Mouse (Mus musculus): ENCODE data around the gene Shroom3.

The Shroom3 gene

DNA sequence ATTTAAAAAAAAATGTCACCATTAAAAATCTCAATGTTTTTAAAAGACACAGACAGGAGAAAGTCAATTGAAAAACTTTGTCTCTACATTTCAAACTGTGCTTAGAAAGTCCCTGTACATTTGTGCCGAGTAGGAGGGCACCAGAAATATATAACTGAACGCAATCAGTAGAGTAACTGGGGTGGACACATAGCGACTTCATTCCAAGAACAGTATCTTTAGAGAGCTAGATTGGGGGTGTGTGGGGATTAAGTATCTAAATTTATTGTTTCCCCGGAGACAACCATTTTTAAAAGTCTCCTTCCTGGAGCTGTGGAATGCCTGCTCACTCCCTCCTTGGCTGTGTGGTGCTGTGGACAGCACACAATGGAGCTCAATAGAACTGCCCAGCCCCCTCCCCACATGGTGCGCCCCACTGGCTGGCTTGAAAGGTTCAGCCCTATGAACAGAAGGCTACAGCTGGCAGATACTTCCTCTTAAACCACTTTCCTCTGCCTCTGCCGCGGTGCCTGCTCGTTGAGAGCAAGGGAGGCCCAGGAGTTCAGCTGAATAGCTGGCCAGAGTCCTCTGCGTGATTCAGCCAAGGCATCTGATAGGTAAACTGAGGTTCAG is 127.8 kb downstream of the Shroom3 start:
- DNase-seq: no peak

DNA sequence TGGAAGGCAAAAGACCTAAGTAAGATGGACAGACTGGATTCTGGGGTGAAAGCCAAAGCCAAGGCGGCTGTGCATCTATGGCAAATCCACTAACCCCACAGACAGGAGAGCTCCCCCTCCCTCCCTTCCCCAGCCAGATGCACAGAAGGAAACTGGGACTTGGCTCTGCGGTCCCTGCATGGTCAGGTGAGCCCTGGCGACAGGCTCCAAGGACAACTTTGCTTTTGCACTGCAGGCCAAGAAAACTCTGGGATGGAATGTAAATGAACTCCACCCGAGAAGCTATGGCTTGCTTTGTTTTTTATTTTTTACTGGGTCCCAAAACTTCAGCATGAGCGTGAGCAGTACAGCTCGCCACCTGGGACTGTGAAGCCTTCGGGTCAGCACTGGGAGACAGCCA is 128.5 kb downstream of the Shroom3 start:
- peak; percentile 27 to 58 for DNase-seq

DNA sequence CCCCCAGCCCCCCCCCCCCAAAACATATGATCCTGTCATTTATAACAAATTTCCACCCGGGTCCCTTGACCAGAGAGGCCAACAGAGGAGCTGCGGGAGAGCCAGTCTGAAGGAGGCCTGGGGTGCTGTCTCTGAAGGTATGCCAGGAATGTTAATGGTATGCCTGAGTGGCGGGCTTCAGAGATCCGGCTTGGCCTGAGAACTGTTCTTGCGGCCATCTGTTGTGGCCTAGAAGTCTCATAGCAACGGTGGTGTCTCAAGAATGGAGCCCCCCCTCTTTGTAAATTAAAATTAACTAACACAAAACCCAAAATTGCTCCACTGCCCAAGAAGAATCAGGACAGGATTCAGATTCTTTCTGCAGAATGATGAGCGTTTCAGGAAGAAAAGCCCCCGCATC is 129.7 kb downstream of the Shroom3 start:
- DNase-seq: peak; percentile 45 to 56

DNA sequence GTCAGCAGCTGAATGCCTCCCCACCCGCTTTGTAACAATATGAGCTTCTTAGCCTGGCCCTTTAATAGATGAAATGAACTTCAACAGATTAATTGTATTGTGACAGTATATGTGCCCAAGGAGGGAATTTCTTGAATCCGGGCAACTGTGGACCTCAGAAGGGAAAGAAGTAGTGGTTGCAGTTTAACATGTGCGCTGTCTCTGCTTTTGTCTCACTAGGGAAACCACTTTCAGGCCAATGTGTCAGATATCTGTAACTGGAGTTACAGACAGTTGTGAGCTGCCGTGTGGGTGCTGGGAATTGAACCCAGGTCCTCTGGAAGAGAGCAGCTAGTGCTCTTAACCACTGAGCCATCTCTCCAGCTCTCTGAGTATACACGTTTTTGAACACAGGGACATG is 130.3 kb downstream of the Shroom3 start:
- no peak for DNase-seq

DNA sequence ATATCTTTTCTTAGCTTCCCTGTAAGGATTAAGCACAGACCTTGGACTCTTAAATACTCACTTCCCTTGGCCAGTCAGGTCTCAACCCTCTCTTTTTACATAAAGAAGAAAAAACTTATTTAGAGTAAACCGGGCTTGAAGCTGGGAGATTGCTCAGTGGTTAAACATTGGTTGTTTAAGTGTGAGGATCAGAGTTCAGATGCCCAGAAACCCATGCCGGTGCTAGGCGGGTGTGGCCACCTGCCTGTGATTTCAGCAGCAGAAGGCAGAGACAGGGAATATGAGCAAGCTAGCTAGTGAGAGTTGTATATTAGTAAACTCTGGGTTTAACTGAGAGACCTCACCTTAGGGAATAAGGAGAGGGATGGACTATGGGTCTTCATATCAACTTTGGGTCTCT is 131.4 kb downstream of the Shroom3 start:
- no peak for DNase-seq

DNA sequence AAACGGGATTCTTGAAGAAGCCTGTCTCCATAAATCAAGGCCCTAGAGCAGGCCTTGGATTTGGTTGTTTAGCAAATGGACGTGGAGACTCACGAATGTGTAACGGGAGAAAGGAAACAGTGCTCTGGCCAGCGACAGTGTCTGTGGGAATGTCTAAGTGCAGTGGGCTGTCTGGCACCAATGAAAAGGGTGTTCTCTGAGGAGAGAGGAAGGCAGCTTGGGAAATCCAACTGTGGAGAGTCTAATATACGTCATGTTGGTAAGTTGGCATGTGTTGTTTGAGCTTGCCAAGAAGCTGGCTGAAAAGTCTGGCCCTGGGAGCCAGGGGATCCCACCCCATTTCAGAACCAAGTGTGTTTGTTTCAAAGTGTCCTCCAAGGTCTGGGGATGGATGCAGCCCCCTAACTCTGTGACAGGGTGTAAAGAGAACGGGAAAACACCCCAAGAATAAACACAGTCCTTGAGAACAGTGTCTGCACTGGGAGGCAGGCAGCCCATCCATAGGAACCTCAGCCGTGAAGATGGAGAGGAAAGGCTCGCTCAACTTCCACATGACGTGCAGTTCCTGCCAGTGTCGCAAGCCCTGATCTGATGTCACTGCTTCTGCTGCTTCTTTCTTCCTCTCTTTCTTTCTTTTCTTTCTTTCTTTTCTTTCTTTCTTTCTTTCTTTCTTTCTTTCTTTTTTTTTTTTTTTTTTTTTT is 134.0 kb downstream of the Shroom3 start:
- DNase-seq: no peak

DNA sequence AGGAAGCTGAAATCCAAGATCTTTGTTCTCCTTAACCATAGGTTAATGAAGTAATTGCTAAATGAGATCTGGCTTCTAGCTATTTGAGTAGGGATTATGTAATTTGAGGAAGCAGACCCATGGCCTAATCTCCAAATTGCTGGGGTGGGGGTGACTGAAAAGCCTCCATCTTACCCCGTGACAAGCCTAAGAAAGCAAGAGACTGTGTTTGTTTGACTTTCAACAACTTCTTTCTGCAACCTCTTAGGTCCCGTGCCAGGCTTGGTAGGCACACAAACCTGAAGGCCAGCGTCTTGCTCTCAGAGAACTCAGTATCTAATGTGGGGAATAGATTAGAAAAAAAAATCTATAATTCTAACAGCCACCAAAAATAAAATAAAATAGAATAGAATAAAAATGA is 138.1 kb downstream of the Shroom3 start:
- no peak for DNase-seq

DNA sequence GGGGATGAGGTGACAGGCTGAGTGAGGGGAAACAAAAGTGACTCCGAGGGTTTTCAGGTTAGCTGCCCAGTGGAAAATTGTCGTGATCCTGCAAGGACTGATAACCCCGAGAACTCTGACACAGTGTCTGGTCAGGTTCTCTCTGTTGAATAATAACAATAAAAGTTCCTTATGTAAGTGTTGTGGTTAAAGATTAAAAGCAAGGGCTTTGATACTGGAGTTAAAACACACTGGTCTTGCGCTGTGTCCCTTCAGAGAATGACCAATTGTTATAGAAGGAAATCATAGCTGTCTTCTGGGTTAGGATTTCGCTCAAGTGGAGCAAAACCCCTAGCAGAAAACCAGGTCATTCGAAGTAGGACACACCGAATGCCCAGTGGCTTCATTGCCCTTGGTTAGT is 140.3 kb downstream of the Shroom3 start:
- no peak for DNase-seq

DNA sequence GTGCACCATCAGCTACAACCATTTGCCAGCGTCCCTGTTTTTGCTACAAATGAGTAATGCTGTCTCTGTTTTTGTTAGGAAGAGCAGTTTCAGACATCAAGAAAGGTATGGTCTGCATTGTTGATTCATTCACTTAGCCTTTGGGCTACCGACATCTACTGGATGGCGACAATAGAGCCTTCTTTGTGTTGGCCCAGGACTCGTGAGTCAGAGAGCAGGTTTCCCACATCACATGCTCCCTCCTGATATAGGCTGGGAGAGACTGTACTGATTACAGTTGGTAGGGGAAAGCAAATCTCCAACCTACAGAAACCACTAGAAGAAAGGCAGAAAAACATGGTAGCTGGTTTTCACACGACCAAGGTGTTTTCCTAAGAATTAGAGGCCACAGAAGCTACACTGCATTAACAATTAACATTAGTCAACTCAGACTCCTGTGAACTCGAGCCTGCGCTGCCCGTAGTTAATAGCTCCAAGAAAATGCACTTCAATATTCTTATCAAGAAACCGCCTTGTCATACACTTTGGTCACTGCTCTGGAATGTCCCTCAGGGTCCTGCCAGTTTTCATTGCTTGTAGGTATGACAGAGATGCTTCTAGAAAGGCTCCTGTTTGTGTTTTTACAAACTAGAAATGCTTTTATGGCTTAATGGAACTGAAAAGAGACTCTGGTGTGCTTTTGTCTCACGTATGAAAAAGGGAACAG is 141.2 kb downstream of the Shroom3 start:
- DNase-seq: no peak

DNA sequence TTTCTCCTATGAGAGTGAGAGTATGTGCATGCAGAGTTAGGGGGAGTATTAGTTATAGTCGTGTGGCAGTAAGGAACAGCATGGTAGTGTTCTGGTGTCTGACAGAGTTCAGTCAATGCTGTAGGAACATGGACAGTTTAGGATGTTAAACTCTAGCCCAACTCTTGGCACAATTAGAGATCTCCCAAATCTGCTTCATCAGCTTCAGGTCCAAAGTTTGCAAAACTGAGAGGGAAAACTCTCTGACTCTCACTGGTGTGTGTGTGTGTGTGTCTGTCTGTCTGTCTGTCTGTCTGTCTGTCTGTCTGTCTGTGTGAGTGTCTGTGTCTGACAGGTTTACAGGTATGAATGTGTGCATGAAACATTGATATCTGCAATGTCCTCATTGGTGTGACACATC is 147.2 kb downstream of the Shroom3 start:
- DNase-seq: peak in 1 of 2 experiments; percentile 37

DNA sequence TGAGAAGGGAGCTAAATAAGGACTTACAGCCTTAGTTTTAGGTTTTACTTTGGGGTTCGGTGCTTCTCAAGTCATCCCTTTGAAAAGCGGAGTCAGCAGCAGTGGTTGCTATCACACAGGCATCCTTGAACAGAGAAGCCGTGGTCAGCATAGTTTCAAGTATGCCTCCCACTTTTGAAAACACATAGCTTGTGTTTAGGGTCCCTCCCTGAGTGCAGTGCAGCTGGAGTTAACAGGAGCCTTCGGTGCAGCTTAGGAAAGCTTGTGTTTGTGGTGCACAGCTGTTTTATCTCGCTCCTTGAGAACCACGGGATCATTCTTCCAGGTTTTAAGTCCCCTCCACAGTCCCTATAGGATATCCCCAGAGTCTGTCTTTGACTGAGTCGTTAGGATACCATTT is 151.3 kb downstream of the Shroom3 start:
- no peak for DNase-seq

DNA sequence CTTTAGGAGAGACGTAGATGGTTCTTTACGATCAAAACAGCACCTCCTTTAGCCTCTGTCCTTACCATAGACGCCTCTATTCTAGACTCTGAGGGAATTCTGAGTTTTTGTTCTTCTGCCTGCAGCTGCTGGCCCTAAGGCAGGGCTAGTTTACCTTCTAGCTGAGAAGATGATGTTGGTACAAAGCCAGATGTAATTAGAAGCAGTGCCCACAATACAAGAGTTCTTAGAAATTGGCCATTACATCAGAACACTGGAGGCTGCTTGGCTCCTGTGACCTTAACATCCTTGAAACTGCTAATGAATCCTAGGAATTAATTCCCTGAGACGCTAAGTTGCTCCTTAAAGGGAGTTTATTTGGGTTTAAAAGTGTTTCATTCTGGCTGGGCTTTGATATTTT is 154.1 kb downstream of the Shroom3 start:
- no peak for DNase-seq

DNA sequence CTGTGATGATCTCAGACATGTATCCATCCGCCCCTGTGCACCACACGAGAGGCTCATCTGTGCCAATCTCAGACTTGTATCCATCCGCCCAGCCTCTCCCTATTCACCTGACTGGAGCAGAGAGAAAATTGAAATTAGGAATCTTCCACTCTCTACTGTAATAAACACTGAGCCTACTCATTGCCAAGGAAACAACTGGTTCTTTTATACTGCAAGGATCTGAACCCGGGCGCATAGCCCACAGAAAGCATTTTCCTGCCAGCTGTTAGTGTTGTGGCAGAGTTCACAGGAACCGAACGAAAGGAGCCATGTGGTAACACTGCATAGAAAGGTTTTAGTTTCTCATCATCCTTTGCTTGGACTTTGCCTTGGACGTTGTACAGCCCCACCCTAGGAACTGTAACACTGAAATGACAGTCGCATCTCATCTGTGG is 155.1 kb downstream of the Shroom3 start:
- no peak for DNase-seq

DNA sequence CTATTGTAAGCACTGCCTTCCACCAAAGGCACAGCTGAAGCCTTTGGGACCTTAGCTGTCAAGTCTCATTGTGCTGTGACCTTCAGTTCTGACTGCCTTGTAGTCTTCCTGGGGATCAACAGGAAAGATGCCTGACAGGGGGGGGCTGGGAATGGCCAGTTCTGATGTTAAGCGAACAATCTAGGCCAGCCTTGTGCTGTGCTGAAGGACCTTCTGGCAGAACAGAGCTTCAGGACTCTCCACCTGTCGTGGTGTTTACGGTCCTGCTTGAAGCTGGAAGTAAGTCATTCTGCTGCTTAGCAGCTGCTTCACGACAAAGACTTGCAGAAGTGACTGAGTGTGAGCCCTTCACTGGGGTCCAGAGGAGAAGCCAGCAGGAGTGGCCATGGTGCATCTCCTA is 156.1 kb downstream of the Shroom3 start:
- no peak for DNase-seq

DNA sequence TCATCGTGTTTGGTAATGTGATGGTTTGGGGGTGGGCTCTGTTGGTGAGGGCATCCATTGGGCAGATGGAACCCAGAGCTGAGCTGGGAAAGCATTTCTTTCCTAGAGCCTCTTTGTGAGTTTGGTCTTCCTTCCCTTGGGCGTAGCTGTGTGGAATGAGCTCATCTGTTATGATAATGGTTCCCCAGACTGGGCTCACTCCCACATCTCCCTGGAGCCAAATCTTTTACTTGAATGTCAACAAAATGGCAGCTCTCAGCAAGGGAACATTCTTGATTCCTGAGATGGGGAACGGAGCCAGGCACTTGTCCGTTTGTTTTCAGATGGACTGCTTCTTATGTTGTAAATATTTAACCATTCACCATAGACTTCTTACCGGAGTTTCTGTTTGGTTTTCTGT is 158.2 kb downstream of the Shroom3 start:
- DNase-seq: peak; percentile 25 to 60

DNA sequence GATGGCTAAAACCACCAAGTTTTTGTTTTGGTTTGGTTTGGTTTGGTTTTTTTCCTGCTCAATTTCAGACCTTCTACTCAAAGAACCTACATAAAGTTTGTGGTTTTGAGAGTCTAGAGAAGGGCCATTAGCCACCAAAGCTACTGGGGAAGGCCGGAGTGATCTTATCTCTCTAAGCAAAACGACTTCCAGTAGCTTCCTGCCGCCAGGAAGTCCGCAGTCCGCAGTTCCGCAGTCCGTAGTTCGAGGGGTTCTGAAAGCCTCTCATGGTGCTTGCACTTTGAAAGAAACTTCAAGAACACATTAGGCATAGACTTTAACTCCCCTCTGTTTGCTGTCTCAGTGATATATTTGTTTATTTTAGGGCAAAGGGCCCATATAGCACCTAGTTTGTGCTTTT is 159.2 kb downstream of the Shroom3 start:
- DNase-seq: no peak

DNA sequence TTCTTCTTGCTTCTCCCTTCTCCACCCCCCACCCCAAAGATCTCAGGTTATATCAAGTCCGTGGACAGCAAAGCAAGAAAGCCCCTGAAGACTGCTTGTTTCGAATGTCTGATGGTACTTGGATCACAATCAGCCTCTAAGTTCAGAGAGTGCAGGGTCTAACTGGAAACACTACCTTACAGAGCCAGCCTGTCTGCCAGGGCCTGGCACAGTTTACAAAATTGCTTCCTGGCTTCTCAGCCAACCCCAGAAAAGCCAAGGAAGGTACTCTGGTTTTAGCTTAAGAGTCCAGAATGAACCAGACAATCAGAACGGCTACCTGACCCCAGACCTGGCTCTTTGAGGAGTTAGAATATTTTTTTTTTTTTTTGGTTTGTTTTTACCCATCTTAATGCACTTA is 159.6 kb downstream of the Shroom3 start:
- DNase-seq: peak in 1 of 2 experiments; percentile 39

DNA sequence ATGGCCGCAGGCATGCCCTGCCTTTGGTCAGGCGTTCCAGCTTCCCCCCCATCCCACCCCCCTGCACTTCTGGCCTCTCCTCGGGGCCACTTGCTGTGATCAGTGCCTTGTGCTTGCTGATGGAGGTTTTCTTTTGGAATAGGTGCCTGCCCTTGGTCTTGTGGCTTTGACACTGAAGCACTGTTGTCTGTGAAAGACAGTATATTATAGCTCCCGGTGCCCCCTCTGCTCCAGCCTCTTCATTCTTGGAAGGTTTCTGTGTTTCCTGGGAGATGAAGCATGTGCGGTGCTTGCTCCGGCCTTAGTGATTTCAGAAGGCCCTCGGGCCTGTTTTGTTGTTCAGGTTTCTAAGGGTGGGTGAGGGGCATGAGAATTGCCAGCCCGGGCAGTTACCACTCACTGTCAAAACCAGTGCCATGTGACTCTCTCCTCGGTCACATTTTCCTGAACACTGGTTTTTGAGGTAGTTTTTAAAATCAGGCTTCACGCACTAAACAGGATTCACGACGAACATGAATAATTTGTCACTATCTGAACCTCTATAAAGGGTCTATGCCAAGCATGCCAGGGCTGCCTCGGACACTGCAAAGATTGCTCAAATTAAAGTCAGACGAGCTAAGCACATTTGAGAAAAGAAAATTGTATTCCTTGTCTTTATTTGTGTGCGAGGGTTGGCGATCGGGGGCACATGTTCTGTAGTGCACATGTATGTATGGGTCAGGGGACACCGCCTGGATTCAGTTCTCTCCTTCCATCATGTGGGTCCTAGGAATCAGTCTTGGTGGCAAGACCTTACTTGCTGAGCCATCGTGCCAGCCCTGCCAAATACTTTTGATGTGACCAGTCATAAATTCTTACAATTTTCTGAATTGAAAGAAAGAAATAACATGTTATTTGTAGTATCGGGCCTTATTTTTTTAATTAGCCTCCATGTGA is 160.9 kb downstream of the Shroom3 start:
- no peak for DNase-seq

DNA sequence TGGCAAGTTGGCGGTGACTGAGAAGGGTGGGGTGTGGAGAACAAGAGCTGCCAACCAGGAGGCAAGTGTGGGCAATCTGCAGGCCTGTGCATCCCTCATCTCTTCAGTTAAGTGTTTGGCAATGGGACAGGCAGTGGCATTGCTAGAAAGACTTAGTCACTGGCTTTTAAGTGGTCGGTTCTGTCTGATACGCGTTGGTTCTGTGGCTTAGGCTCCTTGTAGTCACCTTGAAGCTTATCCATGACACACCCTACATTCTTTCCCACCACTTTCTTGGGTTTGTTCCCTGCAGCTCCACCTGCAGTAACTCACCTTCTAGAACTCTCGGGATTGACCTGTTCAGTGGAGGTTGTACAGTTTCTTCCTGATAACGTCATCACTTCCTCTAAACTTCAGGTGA is 166.5 kb downstream of the Shroom3 start:
- DNase-seq: no peak

DNA sequence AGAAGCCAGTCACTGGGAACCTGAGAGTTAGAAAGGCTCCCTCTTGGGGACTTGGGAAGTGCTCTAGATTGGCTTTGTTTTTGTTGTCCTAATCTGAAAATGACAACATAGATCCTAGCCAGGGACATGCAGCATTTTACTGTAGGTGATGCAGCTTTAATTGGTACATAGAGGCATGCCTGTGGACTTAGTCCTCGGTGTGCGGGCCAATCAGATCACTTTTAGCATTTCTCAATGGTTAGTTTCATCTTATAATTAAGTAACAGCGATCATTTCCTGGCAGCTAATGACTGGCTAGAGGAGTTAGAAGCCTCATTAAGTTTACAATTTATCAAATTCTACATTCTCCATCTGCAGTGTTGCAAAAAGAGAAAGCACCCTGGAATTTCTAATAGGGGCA is 167.7 kb downstream of the Shroom3 start:
- no peak for DNase-seq

DNA sequence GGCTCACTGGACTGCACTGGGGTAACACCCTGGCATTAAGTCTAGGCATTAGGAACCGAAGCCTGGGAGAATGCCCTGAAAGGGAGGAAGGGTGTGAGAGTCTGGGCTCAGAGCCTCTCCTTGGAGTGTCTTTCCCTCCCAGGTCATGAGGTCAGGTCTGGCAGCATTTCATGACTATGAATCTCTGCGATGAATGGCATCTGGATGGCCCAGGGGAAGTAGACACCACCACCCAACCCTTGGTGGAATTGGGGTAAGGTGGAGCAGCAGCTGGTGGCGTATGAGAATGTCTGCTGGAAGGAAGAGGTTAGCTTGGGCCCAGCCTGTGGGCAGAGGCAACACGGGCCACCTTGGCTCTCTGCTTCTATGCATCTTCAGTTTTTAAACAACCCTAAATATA is 171.7 kb downstream of the Shroom3 start:
- DNase-seq: no peak

DNA sequence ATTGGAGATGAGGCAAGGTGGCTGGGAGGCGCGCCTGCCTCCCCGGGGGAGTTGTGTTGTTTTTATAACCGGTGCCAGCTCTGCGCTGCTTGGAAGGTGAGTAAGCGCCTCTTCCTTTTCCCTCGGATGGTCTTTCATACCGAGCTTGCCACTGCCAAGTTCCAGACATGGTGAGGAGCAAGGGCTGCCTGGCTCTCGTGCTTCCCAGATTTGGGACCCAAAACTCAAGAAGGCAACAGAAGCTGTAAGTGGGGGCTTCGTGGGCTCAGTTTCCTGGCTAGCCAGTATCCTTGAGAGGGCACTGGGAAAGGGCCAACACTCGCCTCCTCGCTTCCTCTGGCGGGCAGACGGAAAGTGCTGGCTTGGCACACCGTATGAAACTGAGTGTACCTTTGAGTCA is 173.1 kb downstream of the Shroom3 start:
- peak in 1 of 2 experiments; percentile 54 for DNase-seq

DNA sequence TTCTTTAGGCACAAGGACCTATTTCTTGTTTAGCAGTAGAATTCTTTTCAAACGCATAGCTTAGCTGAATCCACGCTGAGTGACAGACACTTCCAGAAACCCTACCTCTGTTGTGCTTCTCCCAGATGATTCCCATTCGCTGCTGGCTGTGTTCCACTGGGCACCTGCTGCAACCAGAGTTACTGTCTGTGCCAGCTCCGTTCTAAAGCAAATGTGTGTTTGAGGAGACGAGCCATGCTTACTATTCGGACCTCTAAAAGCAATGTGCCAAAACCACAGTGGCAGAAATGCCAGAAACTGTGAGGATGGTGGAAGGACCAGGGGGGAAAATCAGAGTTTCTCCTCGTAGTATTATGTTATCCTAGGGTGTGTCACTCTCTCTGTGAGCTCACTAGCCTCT is 173.9 kb downstream of the Shroom3 start:
- no peak for DNase-seq

All from kidney, adult 8-10 months (tissue).